Mouse (Mus musculus): ENCODE results near the gene Olah.
A peak's percentile ranks its signal among the peaks of the same experiment; 100 is the strongest.

Olah gene

DNA sequence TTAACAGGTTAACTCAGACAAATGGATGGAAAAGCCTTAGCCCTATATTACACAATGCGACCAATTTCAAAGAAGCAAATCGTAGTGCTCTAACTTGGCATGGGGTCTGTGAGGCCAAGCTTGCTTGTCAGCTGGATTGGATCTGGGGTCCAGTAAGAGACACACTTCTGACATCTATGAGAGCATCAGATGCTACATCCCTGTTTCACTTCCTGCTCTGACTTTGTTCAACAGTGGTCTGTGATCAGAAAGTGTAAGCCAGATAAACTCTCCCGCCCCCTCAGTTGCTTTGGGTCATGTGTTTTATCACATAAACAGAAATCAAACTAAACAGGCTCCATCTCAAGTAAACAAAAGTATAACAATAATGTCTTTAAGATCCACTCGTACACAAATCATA, 48.6 kb downstream of the Olah start:
- DNase-seq, result no peak

DNA sequence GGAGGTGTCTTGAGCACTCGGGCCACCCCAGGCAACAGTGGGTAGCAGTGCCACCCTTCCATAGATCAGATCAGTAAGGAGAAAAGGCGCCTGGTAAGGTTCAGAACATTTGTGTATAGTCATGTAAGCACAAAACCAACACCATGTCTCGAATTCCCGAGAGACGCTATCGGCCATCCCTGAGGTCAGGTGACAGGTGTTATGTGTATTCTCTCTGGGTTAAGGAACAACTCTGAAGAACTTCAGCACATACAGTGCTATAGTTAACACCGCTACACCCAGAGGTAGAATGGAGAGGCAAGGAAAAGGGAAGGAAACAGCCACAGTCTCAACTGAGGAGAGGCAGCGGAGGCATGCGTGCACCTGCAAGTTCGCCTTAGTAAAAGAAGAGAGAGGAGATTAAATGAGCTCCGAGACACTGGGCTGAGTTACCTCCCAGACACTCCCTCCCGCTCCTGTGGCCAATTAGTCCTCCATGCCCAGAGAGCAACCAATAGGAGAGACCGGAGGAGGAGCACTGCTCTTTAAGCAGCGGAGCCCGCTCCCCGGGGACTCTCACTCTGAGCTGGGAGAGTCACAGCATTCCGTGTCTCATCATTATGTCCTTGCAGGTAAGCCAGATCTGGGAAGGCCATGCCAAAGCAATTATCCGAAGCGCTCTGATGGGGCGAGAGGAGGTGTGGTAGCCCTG, 61.3 kb downstream of the Olah start, which contains the start of gene Acbd7:
TSS of gene Acbd7 (plus strand) at position 558 of the 691 bp plus-strand sequence.
- DNase-seq, result peak; percentile 71

DNA sequence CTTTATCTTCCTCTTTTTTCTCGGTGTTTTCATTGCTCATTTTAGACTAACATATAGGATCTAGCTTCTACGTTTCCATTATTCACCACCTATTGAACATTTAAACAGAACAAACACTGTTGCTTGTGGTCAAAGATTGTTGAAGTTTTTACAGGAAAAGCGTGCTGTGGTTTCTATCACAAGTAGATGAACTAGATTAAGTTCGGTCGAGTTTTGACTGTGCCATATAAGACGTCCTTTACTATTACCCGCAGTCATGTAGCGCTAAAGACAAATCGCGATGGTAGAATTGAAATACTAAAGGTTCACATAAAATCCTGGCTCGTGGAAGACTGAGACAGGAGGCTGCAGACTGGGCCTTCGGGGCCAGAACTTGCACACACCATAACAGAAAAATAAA, 63.2 kb downstream of the Olah start:
- no peak for DNase-seq

GRCm38 (mm10) chr2:3332484-3333242, 64.3 kb downstream of the Olah start, which contains the start of gene Rpp38:
TSS of gene Rpp38 (minus strand) at chr2:3332643.
- peak; percentile 97 for DNase-seq

DNA sequence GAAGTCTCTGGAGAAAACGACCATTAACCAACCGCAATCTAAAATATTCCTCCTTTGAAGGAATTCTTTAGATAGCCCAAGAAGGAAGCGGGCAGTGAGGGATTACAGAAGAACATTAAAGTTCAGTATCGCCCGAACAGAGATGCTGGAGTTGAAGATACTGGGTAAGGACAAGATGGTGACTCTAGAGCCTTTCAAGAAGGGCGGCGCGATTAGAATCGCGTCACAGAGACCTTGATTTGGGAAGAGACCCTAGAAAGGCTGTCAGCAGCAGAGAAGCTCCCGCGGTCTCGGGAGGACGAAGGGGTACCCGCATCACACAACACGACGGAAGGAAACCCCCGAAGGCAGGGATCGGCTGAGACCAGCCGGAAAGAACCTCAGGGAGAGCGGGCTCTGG, 65.0 kb downstream of the Olah start:
- no peak for DNase-seq

- no peak for DNase-seq
Observed at GRCm38 (mm10) chr2:3331071-3331703, 65.8 kb downstream of the Olah start.

DNA sequence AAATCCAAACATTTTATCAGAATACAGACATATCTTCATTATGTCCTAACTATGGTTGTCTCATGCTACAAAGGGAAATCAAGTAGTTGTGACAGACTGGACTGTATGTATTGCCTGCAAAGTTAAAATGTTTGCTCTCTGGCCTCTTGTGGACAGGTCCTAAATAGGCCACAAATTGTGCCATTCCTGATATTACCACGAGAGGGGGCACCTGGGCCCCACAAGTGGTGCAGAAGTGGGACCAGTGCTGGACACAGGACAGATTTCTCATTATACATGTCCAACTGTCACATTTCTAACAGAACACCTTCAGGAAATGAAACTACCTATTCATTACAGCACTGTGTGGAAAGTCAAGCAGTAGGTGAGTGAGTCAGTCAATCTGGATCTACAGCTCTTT, 69.7 kb downstream of the Olah start:
- DNase-seq, result no peak

DNA sequence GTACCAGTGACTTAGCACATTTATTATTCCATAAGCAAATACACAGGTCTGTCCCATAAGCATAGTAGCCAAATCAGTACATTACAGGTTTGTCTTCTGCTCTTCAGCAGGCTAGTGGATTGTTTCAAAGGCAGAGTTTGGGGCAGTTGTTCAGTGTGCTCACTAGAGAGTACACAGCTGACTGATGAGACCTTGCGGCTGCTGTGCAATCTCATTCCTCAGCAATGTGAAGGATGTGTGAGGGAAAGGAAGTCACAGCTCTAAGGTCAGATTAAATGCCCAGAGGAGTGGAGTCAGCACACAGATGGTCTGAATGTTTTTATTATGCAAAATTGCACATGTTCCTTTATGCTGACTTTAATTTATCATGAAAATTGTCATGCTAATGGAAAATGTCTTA, 70.5 kb downstream of the Olah start:
- no peak for DNase-seq

DNA sequence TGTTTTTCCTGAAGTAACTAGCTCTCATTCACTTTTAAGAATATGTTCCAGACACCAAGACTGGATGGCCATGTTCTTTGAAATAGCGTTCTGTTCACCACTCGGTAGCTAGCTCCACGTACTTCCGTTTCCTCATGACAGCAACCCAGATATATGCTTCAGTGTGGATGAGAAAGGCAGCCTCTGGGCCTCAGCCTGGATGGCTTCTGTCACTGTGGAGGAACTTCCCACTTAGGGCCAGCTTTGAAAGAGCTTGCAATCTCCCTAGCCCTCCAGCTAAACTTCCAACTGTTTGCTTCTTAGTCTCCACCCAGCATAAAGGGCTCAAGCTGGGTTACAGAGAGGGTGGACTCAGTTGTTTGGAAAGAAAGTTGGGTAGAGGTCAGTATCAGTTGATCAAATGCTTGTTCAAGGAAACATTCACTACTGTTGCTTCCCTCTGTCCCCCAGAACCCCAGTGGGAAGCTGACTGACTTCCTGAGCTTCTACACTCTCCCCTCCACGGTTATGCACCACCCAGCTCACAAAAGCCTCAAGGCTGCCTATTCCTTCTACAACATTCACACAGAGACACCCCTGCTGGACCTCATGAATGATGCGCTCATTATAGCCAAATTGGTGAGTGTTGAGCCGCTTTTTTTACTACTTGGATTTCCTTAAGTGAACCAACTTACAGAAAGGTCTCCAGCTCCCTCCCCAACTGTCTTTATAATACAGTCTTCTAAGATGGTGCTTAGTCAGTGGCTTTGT, 72.5 kb downstream of the Olah start:
- no peak for DNase-seq

DNA sequence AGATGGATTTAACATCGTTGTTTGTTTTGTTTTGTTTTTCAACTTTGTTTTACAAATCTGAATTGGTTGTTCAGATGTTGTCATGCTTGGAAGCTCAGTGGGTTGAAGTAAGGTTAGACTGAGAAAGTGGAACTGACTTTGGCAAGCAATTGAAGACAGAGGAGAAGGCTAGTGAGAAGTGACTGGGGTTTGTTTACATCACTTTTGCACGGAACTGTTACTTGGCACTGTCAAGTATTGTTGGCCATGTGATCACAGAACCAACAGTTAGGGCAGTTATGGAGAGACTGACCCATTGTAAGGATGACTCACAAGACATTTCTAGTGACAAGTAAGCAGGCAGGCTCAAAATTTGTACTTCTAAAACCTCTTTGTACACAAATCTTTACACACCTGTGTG, 73.9 kb downstream of the Olah start:
- no peak for DNase-seq

DNA sequence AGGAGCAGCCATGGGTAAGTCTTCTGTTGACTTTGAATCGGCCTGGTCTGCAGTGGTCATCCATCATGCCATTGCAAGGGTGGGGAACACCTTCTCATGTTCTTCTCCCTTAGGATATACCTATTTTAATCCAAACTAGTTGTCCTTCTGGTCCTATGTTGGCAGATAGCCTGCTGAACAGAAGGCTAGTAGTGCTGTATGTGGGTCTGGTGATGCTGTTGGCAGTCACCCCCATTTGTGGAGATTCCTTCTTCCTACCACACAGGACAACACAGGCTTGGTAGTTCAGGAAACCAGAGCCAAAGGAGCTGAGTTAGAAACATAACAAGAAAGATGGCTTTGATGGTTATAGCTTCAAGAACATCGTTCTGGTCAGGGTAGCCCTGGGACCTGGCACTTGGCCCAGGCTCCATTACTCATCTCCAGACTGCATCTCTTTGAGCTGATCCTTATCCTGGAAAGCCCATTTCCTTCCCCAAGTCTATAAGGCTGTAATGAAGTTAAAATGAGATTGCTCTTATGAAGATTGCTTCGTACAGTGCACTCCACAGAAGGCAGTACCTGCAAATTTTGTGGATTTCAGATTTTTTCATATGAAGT, 91.5 kb downstream of the Olah start:
- no peak for DNase-seq

GRCm38 (mm10) chr2:3295826-3296225, 101.2 kb downstream of the Olah start:
- DNase-seq, result no peak

DNA sequence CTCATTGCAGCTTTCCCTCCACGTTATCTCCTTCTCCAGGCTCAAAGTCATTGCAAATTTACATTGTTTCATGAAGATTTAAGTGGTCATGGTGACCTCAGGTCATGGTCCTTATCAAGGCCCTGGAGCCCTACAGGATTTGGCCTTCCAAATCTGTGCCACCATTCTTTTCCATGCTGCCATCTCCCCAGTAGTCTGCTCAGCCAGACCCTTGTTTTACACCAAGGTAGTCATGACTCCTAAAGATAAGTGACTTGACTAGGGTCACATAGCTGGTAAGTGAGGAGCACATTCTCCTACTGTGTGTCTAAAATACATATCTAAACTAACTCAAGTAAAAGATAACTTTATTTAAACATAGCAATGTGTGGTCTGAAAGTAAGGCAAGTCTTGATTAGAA, 104.8 kb downstream of the Olah start:
- no peak for DNase-seq
